Mouse (Mus musculus) embryonic fibroblast, embryonic 13.5 days (primary cell): ENCODE data around the gene Acap1.

ENCODE experiments used
- CTCF ChIP-seq: IDR thresholded peaks from 2 replicates; pipeline ENCODE4 v1.5.1; 2011; ENCODE audit warnings: mild to moderate bottlenecking, control low read depth, low read length, moderate library complexity, borderline replicate concordance; ENCODE audit not compliant: insufficient read depth
- POLR2A ChIP-seq: IDR thresholded peaks from 2 replicates; pipeline ENCODE4 v1.6.1; 2011; ENCODE audit warnings: low read depth, mild to moderate bottlenecking, control low read depth, low read length, moderate library complexity

GRCm38 (mm10) chr11:69937834-69938233, 42.5 kb upstream of the Acap1 start:
- TF ChIP-seq CTCF = no peak
- no peak for TF ChIP-seq POLR2A
